In the genomic region with DNA sequence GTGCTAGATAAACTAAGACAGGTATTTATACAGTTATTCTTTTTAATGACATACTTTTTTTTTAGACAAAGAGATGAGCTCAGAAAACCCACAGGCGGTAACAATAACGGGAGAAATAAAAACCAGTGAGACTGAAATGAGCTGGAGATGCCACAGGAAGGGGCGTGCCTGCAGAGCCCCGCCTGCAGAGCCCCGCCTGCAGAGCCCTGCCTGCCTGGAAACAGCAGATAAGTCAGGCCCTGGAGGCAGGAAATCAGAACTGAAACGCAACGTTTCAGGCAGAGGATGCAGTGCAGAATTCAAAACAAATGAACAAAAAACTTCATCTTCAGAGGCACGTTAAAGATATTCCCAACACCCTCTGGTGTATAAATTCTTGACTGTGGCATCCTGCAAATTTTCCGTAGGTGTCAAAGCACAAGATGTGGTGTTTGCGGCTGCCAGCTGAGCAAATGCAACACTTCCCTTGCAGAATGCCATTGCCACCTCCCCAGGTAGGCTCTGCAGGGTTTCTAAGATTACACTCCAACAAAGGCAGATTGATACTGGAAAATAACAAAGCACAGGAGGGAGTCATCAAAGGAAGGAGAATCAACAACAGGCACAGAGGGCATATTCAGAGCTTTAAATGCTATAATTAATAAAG, we compare ENCODE assay signal across 8 mouse cellular contexts.
DNase-seq lines count a peak whose midpoint lies in the region; ATAC-seq and TF ChIP-seq lines count a peak whose summit lies in the region.

No protein-coding gene starts in this region.

- DNase-seq in embryo, embryonic 10 days (ENCODE audit: low spot score) = peak; percentile 35
- DNase-seq in embryo, embryonic 9.5 days (ENCODE audit: extremely low spot score) = no peak
- peak; percentile 64 for DNase-seq in 3T3-L1 (ENCODE audit: low read depth, low spot score)
- DNase-seq in midbrain, postnatal 0 days (ENCODE audit: low spot score) = no peak
- DNase-seq in urinary bladder, postnatal 14 days (ENCODE audit: low spot score) = no peak
- no peak for DNase-seq in layer of hippocampus, adult 9-11 months

- no peaks in the 10 kb centered on the region for H3K27me3 ChIP-seq in embryonic facial prominence, embryonic 12.5 days
- no peaks in the 10 kb centered on the region for H3K27me3 ChIP-seq in intestine, embryonic 15.5 days (replicated peaks)
- H3K27me3 ChIP-seq in midbrain, postnatal 0 days (ENCODE audit: insufficient read depth, low read length) = no peaks in the 10 kb centered on the region

- 4% methylated on average over 10 of the region's 10 CpGs for WGBS in embryonic facial prominence, embryonic 12.5 days
- WGBS in intestine, embryonic 15.5 days = 10% methylated on average over 10 of the region's 10 CpGs
- WGBS in midbrain, postnatal 0 days = 11% methylated on average over 10 of the region's 10 CpGs

- H3K9ac ChIP-seq in embryonic facial prominence, embryonic 12.5 days = no peak overlapping the region
- no peak overlapping the region for H3K9ac ChIP-seq in intestine, embryonic 15.5 days
- H3K9ac ChIP-seq in midbrain, postnatal 0 days (replicated peaks; ENCODE audit: low read length, poor library complexity, severe bottlenecking) = no peak overlapping the region

- no peaks in the 10 kb centered on the region for H3K9me3 ChIP-seq in embryonic facial prominence, embryonic 12.5 days
- H3K9me3 ChIP-seq in intestine, embryonic 15.5 days = no peaks in the 10 kb centered on the region
- H3K9me3 ChIP-seq in midbrain, postnatal 0 days (ENCODE audit: low read length) = no peaks in the 10 kb centered on the region

- ATAC-seq in embryonic facial prominence, embryonic 12.5 days (ENCODE audit: insufficient number of reproducible peaks, insufficient read depth, low FRiP score, low TSS enrichment) = no peak
- peak; percentile 76; the same call in 1 of the 2 replicates for ATAC-seq in intestine, embryonic 15.5 days
- ATAC-seq in midbrain, postnatal 0 days (ENCODE audit: low FRiP score) = peak; percentile 79; the same call in 1 of the 2 replicates

- H3K4me2 ChIP-seq in embryonic facial prominence, embryonic 12.5 days (replicated peaks) = peak overlapping the region; percentile 19; the same call in 1 of the 2 replicates
- 0 out of 2 replicates have a peak overlapping the region, but pooled peaks have one; percentile 23 for H3K4me2 ChIP-seq in intestine, embryonic 15.5 days (replicated peaks)
- H3K4me2 ChIP-seq in midbrain, postnatal 0 days (ENCODE audit: low read depth, low read length, poor library complexity, severe bottlenecking) = no peak overlapping the region

- TF ChIP-seq CTCF in midbrain, postnatal 0 days (IDR thresholded peaks at IDR 0.05) = peak; percentile 17; the same call in 1 of the 2 replicates

- peaks cover 5% of the 10 kb centered on the region; the same call in 1 of the 2 replicates for H3K4me1 ChIP-seq in embryonic facial prominence, embryonic 12.5 days
- no peaks in the 10 kb centered on the region; the same call in 1 of the 2 replicates for H3K4me1 ChIP-seq in intestine, embryonic 15.5 days (replicated peaks)
- no peaks in the 10 kb centered on the region for H3K4me1 ChIP-seq in midbrain, postnatal 0 days (ENCODE audit: insufficient read depth, low read length)

- H3K36me3 ChIP-seq in embryonic facial prominence, embryonic 12.5 days = no peaks in the 10 kb centered on the region
- no peaks in the 10 kb centered on the region for H3K36me3 ChIP-seq in intestine, embryonic 15.5 days
- no peaks in the 10 kb centered on the region for H3K36me3 ChIP-seq in midbrain, postnatal 0 days (ENCODE audit: insufficient read depth, low read length)

- H3K4me3 ChIP-seq in embryonic facial prominence, embryonic 12.5 days = no peak overlapping the region
- no peak overlapping the region for H3K4me3 ChIP-seq in intestine, embryonic 15.5 days (replicated peaks)
- H3K4me3 ChIP-seq in midbrain, postnatal 0 days (ENCODE audit: low read depth, low read length) = no peak overlapping the region

- no peak overlapping the region for H3K27ac ChIP-seq in embryonic facial prominence, embryonic 12.5 days
- no peak overlapping the region for H3K27ac ChIP-seq in intestine, embryonic 15.5 days
- H3K27ac ChIP-seq in midbrain, postnatal 0 days (ENCODE audit: low read depth, low read length) = peak overlapping the region; percentile 63; the same call in 1 of the 2 replicates

Comparison
In these comparisons a context has a peak if more than half of its experiments do, and no peak if none do; other contexts are left out.
1. DNase-seq: peak in embryo, embryonic 10 days (single experiment) and 3T3-L1 (single experiment); none in embryo, embryonic 9.5 days (single experiment), midbrain, postnatal 0 days (single experiment), urinary bladder, postnatal 14 days (single experiment) and layer of hippocampus, adult 9-11 months (single experiment).